Mouse (Mus musculus) left cerebral cortex, adult 11 months (tissue): ENCODE measurements around the gene Wars.

Source experiments
- DNase-seq: peaks from one replicate; pipeline ENCODE4 v3.0.0; 2022; ENCODE audit warnings: low spot score

Wars gene

GRCm38 (mm10) chr12:108906398-108906797 is 12.4 kb upstream of the Wars start:
- no peak for DNase-seq

GRCm38 (mm10) chr12:108905620-108906302 is 11.8 kb upstream of the Wars start:
- DNase-seq: no peak

- DNase-seq: no peak
These were observed 10.3 kb upstream of the Wars start for GRCm38 (mm10) chr12:108904276-108904653.

GRCm38 (mm10) chr12:108903600-108904275 is 9.8 kb upstream of the Wars start:
- peak; percentile 75 for DNase-seq

GRCm38 (mm10) chr12:108902940-108903339 is 9.0 kb upstream of the Wars start:
- DNase-seq: peak; percentile 59

GRCm38 (mm10) chr12:108901346-108901745 is 7.4 kb upstream of the Wars start:
- DNase-seq: no peak

- DNase-seq: no peak
These were observed 2.0 kb upstream of the Wars start for GRCm38 (mm10) chr12:108896006-108896405.

GRCm38 (mm10) chr12:108894432-108894816 is 450 bp upstream of the Wars start:
- DNase-seq: no peak

- DNase-seq: no peak
These were observed 822 bp downstream of the Wars start, which contains the start of gene Wdr25 for GRCm38 (mm10) chr12:108892989-108893714. Gene Wdr25, plus strand, starts transcription at chr12:108893631.

- no peak for DNase-seq
These were observed 5.3 kb downstream of the Wars start for GRCm38 (mm10) chr12:108888632-108889031.

GRCm38 (mm10) chr12:108887077-108887476 is 6.9 kb downstream of the Wars start:
- DNase-seq: no peak

- no peak for DNase-seq
These were observed 8.1 kb downstream of the Wars start for GRCm38 (mm10) chr12:108885906-108886305.

- DNase-seq: no peak
These were observed 11.2 kb downstream of the Wars start for GRCm38 (mm10) chr12:108882776-108883175.

- no peak for DNase-seq
These were observed 12.8 kb downstream of the Wars start for GRCm38 (mm10) chr12:108881192-108881591.

GRCm38 (mm10) chr12:108880606-108881005 is 13.4 kb downstream of the Wars start:
- DNase-seq: no peak

GRCm38 (mm10) chr12:108879138-108879537 is 14.8 kb downstream of the Wars start:
- DNase-seq: no peak

- no peak for DNase-seq
These were observed 20.9 kb downstream of the Wars start for GRCm38 (mm10) chr12:108873122-108873521.

- no peak for DNase-seq
These were observed 24.4 kb downstream of the Wars start for GRCm38 (mm10) chr12:108869575-108869974.

GRCm38 (mm10) chr12:108865007-108865494 is 28.9 kb downstream of the Wars start:
- DNase-seq: no peak

GRCm38 (mm10) chr12:108858486-108858885 is 35.5 kb downstream of the Wars start:
- no peak for DNase-seq

- DNase-seq: no peak
These were observed 36.3 kb downstream of the Wars start for GRCm38 (mm10) chr12:108857589-108858184.

GRCm38 (mm10) chr12:108857109-108857508 is 36.9 kb downstream of the Wars start:
- DNase-seq: no peak
